Mouse (Mus musculus) embryonic fibroblast, embryonic 13.5 days (primary cell): Measurements from ENCODE around the gene Tvp23b.

Experiments used
- CTCF ChIP-seq: IDR thresholded peaks from 2 replicates; pipeline ENCODE4 v1.5.1; 2011; ENCODE audit warnings: mild to moderate bottlenecking, control low read depth, low read length, moderate library complexity, borderline replicate concordance; ENCODE audit not compliant: insufficient read depth
- POLR2A ChIP-seq: IDR thresholded peaks from 2 replicates; pipeline ENCODE4 v1.6.1; 2011; ENCODE audit warnings: low read depth, mild to moderate bottlenecking, control low read depth, low read length, moderate library complexity

DNA sequence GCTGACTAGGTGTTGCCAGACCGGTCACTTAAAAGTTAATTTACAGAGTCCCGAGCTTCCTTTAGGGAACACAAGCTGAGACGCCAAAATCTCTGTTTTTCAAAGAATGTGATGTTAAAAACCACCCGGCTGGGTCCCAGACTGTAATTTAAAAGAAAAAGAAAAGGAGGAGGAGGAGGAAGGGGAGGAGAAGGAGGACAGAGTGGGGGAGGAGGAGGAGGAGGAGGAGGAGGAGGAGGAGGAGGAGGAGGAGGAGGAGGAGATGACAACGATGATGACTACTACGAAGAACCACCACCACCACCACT lies 41.4 kb downstream of the Tvp23b start:
- peak; percentile 37; the same call in 1 of the 2 replicates for TF ChIP-seq POLR2A
- no peak for TF ChIP-seq CTCF
